Mouse (Mus musculus) layer of hippocampus, postnatal 36 days (tissue): ENCODE results near the gene Cdkn2d. TPM values are rescaled to one million over a fixed set of nuclear protein-coding genes. Genes with fewer than 3 reads are reported as not detected.
"Not testable (repeated sequence)": the region's sequence is repeated elsewhere in the genome, so short reads cannot be mapped to it uniquely, and the experiment has no call there.

ENCODE experiments used
- DNase-seq, 2 experiments: peaks; one replicate each; pipeline ENCODE4 v3.0.0; 2022
- total RNA-seq, 2 experiments: library from RNA; stranded (reverse); gene quantifications; 2 replicates each; pipeline ENCODE4 v1.2.3; 2021

Cdkn2d gene
- total RNA-seq: 10 to 100 TPM; 53.0 to 62.9 TPM

DNA sequence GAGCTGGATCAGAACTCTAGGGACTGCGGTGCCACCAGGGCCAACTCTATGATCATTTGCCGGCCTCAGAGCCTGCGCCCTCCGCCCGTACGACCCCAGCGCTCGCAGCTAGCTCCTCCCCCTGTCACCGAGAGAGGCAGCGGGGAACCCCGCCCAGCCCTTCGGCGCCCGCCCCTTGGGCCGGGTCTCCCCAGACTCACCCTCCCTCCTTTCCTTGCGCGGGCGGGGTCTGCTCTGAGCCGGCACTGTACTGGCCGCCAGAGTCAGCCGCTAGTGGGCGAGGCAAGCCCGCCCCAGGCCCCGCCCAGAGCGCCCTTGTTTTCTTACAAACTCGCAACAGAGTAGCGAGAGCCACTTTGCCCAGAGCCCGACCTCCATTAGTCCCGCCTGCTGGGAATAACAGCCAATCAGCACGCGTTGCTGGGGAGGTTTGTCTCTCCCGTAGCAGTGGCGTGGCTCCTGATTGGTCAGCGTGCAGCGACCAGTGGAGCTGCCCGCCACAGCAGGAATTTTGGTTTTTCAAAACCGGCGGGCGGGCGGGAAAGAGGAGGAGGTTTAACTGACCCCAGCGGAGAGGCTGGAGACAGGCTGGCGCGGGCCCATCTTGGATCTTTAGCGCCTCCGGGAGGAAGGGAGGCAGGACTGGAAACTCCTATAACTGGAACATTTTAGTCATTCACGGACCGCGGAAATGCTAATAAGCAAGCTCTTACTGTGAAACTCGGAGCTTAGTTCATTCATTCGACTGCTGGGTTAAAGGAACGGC is at the start of gene Cdkn2d:
Cdkn2d (minus strand) TSS at position 386 of the 766 bp plus-strand sequence.
- peak; percentile 100 for DNase-seq

DNA sequence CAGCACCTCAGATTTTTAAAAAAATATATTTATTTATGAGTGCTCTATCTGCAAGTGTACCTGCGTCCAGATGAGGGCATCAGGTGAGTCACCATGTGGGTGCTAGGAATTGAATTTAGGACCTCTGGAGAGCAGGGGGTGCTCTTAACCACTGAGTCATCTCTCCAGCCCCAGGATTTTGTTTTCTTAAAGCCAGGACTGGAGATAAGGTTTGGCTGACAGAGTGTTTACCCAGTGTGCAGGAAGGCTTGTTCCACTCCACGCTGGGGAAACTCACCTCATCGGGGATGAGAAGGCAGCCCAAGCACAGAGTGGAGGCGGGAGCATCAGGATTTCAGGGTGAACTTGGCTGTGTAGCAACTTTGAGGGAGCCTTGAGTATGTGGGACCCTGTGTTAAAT is 49.2 kb upstream of the Cdkn2d start:
- no peak for DNase-seq

GRCm38 (mm10) chr9:21337652-21338051 is 46.4 kb upstream of the Cdkn2d start:
- no peak for DNase-seq

DNA sequence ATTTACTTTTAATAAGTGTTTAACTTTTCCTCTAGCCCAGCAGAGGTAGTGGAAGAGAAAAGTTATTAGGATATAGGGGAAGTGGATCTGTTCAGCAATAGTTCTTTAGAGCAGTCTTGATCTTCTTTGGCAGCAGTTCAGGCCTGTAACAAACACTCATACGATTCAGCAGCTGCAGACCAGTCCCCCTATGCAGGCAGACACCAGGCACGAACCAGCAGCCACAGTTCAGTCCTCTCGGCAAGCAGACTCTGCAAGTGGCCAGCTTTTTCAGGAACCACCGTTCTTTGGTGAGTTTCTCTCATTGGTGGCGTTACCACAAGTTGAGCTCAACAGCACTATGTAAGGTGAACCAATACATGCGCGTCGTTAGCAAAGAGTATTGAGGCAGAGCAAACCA is 45.3 kb upstream of the Cdkn2d start:
- DNase-seq: no peak

DNA sequence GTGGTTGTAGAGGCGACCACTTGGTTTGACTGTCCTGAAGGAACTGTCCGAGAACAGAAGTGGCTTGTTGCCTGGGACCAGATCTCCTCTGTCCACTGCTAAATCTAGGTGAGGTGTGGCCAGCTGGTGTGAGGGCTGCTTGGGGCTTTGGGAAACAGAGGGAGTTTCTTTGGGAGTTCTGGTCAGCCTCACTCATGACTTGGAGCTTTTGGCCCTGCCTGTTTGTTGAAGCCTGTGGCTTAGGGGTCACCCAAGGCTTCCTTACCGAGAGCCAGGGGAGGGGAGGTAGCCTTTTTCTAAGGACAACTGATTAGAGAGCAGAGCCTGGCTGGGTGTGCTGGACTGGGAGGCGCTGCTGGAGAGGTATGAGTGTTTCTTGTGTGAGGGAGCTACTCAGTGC is 44.2 kb upstream of the Cdkn2d start:
- DNase-seq: no peak

DNA sequence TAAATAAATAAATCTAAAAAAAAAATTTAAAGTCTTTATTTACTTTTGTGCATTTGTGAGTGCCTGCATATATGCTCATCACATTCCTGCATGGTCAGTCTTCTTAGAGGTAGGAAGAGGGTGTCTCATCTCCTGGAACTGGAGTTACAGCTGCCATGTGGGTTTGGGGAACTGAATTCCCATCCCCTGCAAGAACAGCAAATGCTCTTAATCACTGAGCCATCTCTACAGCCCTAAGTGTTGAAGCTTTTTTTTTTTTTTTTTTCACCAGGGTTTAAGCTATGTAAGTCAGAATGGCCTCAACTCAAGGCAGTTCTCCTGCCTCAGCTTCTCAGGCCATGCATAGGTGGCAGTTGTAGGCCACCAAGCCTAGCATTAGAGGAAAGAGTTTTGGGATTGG is 43.5 kb upstream of the Cdkn2d start:
- DNase-seq: no peak

GRCm38 (mm10) chr9:21333523-21333922 is 42.3 kb upstream of the Cdkn2d start:
- no peak for DNase-seq

- no peak for DNase-seq
Observed at GRCm38 (mm10) chr9:21332161-21333061, 41.2 kb upstream of the Cdkn2d start.

GRCm38 (mm10) chr9:21331365-21332140 is 40.3 kb upstream of the Cdkn2d start:
- no peak for DNase-seq

DNA sequence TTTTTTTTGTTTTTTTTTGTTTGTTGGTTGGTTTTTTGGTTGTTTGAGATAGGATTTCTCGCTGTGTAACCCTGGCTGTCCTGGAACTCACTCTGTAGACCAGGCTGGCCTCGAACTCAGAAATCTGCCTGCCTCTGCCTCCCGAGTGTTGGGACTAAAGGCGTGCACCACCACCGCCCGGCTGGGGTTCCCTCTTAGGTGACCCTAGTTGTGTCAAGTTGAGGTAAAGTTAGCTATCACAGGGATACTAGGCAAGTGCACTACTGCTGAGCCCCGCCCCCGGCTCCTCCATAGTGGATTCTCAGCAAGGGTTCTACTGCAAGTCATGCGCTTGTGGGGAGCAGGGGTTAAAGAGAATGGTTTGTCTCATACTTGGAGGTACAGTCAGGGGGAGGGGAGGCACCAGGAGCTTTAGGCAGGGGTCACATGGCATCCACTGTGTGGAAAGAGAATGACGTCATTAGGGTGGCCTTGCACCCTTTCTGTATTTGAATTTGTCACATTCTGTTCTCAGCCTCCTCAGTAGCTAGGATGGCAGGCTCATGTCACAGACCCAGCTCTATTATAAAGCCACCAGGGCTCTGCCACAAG is 38.6 kb upstream of the Cdkn2d start:
- DNase-seq: no peak

DNA sequence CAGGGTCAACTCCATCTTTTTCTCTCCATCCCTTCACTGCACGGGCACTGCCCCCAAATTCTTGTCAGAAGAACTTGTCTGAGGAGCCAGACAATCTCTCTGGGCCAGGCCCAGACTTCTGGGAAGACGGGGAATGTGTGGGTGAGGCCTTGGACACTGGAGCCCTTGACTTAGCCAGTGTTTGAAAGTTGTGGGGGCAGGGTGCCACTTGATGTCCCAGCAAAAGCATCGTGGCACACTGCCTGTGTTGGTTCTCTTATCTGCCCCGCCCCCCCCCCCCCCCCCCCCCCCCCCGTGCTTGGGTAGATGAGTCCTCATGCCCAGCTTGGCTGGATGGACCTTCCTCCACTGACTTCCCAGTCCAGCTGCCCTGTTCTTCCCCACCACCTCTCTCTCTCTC is 37.8 kb upstream of the Cdkn2d start:
- DNase-seq: no peak

- DNase-seq: no peak
Observed at GRCm38 (mm10) chr9:21328041-21328440, 36.8 kb upstream of the Cdkn2d start.

DNA sequence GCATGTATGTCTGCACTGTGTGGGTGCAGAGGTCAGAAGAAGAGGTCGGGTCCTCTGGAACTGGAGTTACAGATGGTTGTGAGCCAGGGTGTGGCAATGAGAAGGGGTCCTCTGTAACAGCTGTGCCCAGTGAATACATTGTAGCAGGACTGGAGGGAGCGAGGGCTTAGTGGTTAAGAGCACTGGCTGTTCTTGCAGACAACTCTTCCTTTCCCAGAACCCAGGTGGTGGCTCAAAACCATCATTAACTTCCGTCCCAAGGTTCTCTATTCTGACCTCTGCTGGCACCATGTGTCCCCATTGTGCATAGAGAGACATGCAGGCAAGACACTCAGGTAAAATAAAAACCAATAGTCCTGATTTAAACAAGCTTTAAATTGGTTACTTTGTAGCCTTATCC is 36.4 kb upstream of the Cdkn2d start:
- no peak for DNase-seq

DNA sequence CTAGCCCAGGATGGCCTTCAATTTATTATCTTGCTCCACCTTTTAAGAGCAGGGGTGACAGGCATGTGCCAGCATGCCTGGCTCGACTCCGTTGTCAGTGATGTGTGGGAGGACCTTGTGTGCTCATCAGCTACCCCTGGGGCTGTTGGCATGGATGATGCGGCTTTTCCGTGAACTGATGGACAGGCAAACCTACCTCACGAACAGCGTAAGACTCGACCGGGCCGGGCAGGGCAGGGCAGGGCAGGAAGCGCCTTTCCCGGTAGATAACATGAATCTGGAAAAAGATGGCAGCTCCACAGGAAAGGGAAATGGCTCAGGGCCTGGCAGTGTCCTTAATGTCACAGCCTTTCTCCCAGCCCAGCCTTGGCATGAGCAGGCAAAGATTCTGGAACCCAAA is 33.1 kb upstream of the Cdkn2d start:
- DNase-seq: no peak

DNA sequence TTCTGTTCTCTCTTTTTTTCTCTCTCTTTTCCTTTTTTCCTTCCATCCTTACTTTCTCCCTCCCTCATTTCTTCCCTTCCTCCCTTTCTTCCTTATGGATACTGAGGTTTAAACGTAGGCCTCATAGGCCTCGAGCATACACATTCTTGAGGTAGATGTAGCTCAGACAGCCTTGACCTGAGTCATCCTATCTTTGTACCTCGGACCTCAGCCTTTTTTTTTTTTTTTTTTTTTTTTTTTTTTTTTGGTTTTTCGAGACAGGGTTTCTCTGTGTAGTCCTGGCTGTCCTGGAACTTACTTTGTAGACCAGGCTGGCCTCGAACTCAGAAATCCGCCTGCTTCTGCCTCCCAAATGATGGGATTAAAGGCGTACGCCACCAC is 31.7 kb upstream of the Cdkn2d start:
- not testable (repeated sequence) for DNase-seq

DNA sequence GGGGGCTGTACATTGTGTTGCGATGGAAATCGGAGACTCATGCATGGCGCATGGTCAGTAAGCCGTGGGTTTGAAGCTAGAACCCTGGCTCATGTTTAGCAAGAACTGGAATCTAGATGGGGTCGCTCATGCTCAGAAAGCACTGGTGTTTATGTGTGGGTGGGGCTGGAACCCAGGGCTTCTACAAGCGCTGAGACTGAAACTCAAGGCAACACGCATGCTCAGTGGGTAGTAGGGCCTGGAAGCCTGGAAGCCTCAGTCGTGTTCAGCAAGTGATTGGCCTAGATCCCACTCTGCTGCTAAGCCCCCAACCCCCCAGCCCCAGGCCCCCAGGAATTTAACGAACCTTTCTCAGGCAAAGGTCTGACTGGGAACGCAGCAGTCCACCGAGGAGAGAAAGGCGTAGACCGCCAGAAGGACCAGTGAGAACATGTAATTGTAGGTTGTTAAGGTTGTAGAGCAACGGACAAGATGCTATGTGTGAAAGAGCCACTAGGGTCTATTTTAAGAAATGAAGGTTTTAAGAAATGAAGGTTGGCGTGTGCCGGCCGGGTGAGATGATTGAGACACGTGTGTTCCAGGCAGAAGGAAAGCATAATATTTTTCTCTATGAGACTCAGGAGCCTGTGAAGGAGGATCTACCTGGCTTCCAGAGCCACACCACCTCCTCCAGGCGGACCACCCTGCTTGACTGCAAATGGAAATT is 31.2 kb upstream of the Cdkn2d start:
- no peak for DNase-seq

- DNase-seq: peak in 1 of 2 experiments; percentile 23
Observed at GRCm38 (mm10) chr9:21321513-21321835, 30.3 kb upstream of the Cdkn2d start.

GRCm38 (mm10) chr9:21320619-21321512 is 29.7 kb upstream of the Cdkn2d start, which contains the start of gene Slc44a2:
Gene Slc44a2 (plus strand): TSS chr9:21320698.
- peak; percentile 80 to 81 for DNase-seq

- DNase-seq: no peak
Observed at GRCm38 (mm10) chr9:21320280-21320618, 29.0 kb upstream of the Cdkn2d start.

GRCm38 (mm10) chr9:21319503-21319902 is 28.3 kb upstream of the Cdkn2d start:
- no peak for DNase-seq

DNA sequence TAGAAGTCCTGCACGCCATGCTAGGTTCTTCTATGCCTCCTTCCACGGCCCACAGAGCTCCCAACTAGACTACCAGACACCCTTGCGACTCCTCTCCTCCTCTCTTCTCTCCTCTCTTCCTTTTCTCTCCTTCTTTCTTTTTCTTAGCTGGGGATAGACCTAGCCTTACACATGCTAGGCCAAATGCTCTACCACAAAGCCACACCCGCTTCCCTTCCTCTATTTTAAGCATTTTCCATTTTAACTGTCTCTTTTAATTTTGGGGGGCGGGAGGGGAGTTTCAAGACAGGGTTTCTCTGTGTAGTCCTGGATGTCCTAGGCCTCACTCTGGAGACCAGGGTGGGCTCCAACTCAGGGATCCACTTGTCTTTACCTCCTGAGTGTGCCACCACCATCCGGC is 27.6 kb upstream of the Cdkn2d start:
- no peak for DNase-seq
